Mouse (Mus musculus) right cerebral cortex, adult 2 months (tissue): Measurements from ENCODE around the gene Rpusd3.

Experiments used
- DNase-seq, 2 experiments: peaks; one replicate each; pipeline ENCODE4 v3.0.0; 2021 to 2022; ENCODE audit warnings: low spot score in 2 of 2

The Rpusd3 gene

DNA sequence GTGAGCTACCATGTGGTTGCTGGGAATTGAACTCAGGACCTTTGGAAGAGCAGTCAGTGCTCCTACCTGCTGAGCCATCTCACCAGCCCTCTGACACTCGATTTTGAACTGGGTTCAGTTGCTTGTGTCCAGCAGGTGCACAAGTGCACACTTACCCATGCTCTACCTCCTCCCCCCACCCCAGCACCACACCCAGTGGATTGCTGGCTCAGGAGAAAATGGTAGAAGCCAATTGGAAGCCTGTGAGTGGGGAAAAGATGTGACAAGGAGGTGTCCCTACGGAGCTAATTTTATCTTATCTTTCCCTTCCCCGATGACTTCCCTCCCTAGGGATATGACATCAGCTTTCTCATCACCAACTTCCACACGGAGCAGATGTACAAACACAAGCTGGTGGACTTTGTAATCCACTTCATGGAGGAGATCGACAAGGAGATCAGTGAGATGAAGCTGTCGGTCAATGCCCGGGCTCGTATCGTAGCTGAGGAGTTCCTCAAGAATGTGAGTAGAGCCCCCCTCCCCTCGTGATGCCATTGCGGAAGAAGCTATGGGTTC lies 33.9 kb downstream of the Rpusd3 start:
- DNase-seq = no peak

DNA sequence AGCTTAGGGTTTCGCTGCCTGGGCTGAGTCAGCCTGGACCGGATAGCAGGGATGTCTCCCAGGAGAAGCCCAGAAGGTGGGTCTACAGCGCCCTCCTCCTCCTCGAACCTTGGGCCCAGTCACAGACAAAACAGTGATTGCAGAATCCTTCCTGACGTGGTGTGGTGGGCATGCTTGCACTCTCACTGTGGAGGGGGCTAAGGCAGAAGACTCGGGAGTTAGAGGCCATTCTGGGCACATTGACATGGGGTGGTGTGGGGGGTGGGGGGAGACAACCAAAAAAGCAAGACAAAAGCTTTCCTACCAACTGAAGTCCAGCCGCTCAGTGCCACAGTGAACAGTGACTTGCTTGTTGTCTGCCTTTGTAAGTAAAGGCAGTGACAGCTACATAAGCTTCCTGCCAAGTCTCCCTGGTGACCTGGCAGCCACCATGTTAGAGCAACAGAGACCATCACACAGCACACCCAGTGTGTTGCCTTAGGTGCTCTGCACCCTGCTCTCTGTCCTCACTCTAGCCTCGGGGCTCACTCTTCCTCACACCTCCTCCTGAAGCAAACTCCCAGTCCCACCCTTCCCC lies 34.7 kb downstream of the Rpusd3 start:
- DNase-seq = peak in 1 of 2 experiments; percentile 20

DNA sequence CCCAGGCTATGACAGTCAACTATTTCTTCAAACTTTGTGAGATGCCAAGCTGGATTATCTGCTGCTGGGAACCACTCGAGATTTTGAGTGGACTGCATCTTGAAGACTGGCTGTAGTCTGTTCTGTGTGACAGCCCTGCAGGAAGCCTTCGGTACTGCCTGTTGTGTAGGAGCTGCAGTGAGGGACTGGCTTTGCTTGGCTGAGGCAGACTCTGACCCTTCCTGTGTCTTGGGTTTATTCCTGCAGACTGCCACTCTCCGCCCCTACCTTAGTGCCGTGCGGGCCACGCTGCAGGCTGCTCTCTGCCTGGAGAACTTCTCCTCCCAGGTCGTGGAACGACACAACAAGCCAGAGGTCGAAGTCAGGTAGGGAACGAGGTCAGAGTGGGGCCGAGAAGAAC lies 38.7 kb downstream of the Rpusd3 start:
- no peak for DNase-seq

DNA sequence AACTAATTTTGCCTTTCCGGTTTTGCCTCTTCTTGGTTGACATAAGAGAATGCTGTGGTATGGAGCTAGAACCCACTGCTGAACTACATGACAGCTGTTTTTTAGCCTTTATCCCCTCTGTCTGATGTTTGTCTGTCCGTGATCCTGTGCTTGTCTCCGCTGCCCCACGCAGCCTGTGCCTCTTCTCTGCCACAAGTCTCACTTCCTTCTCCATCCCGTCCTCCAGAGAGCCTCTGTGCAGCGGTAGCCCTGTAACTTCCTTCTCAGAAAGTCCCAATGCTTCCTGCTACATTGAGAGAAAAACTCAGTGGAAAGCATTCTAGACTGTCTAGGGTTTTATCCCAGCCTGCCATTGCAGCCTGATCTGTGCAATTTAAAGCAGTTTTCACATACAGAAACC lies 39.9 kb downstream of the Rpusd3 start:
- DNase-seq = no peak

DNA sequence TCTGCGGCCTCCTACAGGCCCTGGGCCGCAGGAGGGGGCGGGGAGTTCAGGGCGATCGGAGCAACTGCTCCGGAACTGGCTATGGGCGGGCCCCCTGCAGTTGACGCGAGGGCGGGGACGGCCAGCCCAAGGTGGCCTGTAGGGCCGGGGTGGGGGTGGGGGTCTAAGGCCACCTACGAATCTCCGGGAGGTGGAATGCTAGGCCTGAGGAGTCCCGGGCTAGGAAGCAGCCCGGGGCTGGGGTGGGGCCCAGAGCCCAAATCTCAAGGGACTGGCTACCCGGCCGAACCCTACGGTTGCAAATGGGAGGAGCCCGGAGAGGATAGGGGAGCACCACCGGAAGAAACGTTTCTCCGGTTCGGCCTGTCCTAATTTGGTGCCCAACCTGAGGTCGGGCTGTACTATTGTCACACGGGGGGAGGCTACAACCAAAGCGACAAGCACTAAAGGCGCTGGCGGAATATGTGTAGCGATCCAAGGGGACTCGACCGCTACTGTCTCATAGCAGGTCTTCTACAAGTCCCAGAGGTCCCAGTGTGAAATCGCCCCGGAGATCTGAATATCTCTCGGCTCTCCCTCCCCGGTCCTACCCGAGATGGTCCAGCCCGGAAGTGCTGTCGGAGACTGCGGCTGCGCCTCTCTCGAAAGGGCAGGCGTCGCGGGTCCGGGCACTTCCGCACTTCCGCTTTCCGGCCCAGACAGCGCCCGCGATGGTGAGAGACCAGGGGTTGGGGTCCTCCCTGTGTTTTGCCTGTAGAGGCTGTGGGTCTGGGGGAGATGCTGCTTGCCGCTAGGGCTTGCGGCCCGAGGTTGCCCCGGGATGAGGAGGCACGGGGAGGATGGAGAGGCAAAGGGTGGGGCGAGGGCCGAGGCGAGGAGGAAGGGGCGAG lies 41.4 kb downstream of the Rpusd3 start, which contains the start of the genes Tada3 and Arpc4:
Gene Tada3 (minus strand): TSS at position 388 of the 890 bp plus-strand sequence.
Gene Arpc4 (plus strand): TSS at position 620 of the 890 bp plus-strand sequence.
- peak; percentile 89 to 92 for DNase-seq

DNA sequence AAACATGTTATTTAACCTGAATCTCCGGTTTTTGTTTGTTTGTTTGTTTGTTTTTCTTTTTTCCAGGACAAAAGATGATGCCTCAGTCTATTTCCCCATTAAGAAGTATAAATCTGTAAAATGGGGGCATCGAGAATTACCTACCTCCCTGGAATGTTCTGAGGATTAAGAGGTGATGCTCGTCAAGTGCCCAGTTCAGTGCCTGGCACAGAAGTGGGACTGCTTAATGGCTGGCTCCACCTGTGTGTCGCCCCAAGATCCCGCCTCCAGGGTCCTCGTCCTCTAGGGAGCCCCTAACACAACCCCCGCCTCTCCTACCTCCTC lies 42.0 kb downstream of the Rpusd3 start:
- DNase-seq = no peak

DNA sequence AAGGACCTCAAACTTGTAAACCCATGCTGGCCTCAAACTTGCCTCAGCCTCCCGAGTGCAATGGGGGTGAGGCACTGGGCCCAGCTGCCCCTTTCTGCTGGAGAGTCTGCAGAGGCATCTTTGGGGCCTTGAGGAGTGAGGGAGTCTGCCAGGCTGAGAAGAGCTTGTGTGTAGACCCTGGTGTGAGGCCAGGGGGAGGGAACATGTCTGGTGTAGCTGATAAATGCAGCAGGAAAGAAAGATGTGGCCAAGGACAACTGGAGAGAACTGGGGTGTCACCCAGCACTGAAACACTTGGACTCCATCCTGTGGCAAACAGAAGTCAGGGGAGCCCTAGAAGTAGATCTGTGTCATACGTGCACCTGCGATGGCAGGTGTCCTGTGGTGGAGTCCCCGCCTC lies 45.6 kb downstream of the Rpusd3 start:
- no peak for DNase-seq

DNA sequence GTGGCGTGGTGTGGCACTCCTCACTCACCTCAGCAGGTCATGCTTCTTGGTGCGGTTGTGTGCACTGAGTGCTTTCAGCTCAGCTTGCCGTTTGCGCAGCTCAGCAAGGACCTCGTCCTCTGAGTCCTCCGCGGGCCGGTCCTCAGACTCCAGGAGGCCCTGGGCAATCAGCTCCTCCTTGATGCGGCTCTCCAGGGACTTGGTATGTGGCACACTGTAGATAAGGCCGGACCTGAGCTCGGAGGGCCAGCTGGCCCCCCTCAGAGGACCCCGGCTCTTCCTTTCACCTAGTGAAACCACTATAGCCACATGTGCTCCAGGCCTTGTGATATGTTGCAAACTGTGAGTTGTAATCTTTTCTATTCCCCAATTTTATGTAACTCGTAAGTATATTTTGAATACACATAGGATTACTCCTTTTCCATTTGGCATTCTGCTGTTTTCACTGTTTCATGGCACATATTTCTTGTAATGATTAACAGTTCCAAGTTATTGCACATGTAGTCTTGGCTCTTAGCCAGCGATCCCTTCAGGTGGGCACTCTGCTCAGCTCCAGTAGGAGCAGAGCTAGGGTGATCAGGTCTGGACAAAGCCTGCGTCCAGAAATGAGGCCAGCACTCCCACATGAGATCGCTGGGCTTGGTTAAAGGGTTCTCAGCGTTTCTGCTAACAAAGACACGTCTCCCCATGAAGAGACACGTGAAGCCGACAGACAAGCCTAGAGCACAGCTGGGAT lies 48.8 kb downstream of the Rpusd3 start:
- no peak for DNase-seq

DNA sequence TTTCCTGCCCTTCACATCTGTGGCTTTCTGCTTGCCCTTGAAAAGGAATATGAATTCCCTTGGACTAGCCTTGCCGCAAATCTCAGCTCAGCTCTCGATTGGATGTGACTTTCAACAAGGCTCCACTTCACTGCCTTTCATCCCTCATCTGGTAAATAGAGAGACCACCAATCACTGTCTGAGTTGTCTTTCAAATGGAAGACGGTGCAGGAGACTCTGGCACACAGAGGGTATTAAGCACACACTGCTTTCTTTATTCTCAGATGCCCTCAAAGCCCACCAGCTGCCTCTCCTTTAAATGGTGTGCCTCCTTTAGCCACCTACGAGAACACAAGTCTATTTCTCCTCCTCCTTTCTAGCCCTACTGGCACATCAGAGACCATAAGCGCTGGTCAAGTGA lies 50.6 kb downstream of the Rpusd3 start:
- DNase-seq = no peak

DNA sequence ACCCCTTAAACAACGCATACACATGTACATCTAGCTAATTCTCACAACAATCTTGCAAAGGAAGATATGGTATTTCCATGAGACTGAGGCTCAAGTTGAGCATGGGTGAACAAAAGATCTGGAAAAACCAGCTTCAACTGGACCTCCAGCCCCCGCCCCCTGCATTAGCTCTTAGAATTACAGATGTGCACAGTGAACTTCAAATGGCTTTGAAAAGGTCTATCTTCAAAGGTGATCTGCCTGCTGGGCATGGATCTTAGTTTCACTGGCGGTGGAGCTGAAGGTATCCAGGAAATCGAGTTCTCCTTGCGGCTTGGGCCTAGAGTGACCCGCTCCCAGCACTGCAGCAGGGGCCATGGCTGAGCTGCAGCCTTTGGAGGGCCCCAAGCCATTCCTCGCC lies 51.0 kb downstream of the Rpusd3 start:
- DNase-seq = no peak

DNA sequence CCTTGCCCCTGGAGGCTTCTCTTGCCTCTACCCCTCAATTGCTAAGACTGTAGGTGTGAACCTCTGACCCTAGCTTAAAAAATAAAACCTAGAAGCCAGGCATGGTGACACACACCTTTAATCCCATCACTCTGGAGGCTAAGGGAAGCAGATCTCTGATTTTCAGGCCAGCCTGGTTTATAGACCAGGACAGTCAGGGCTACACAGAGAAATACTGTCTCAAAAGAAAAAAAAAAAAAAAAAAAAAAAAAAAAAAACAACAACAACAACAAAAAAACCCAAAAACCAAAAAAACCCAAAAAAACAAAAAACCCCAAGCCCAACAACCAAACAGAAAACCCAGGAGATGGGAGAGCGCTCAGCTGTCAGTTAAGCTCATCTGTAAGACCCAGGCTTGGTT lies 51.6 kb downstream of the Rpusd3 start:
- DNase-seq = no peak

DNA sequence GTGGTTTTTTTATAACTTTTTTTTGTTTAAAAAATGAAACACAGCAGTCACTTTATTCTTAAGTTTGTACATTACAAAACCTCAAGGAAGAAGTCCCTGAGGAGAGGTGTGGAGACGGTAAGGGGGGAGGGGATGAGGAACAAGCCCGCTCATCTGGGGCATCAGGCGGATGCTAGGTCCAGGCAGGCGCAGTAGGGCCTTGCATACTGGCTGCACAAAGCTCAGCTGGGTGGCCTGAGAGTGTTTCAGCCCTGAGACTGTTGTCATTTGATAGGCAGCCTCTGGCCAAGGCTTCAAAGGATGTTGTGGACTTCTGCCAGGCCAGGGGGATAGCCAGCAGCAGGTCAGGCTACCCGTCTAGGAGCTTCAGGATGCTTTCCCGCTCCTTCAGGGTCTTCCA lies 52.5 kb downstream of the Rpusd3 start:
- DNase-seq = no peak
